Mouse (Mus musculus) MEL (cell line): ENCODE measurements around the gene Nbas. TPM values are rescaled to one million over a fixed set of nuclear protein-coding genes. Genes with fewer than 3 reads are reported as not detected.

Experiments
- DNase-seq: peaks from one replicate; pipeline ENCODE4 v3.0.0; 2011; ENCODE audit warnings: low read depth, low spot score
- H3K27ac ChIP-seq: 2 replicates; pipeline ENCODE4 v1.5.1; 2012; ENCODE audit warnings: low read depth, mild to moderate bottlenecking, control low read depth, low read length, moderate library complexity; ENCODE audit not compliant: control insufficient read depth
- H3K27me3 ChIP-seq, 2 experiments: fragments of 150-350 bp in 1 of 2; sonication (generic) in 1 of 2; 2 replicates each; pipeline ENCODE4 v1.6.1; 2012; ENCODE audit warnings: low read length in 2 of 2, mild to moderate bottlenecking in 2 of 2, improper control_type of control experiment in 1 of 2, moderate library complexity in 1 of 2; ENCODE audit not compliant: insufficient read depth in 2 of 2, control insufficient read depth in 1 of 2
- H3K36me3 ChIP-seq, 2 experiments: 2 replicates each; pipeline ENCODE4 v1.6.1; 2012 to 2014; ENCODE audit warnings: low read length in 2 of 2, improper control_type of control experiment in 1 of 2, inconsistent platforms in 1 of 2, mild to moderate bottlenecking in 1 of 2; ENCODE audit not compliant: insufficient read depth in 2 of 2, control insufficient read depth in 1 of 2
- H3K4me1 ChIP-seq, 2 experiments: fragments of 150-350 bp in 1 of 2; sonication (generic) in 1 of 2; 2 replicates each; pipeline ENCODE4 v1.6.1; 2012; ENCODE audit warnings: low read length in 2 of 2, improper control_type of control experiment in 1 of 2, mild to moderate bottlenecking in 1 of 2; ENCODE audit not compliant: insufficient read depth in 2 of 2, control insufficient read depth in 1 of 2
- H3K4me3 ChIP-seq, 2 experiments: fragments of 150-350 bp in 1 of 2; sonication (generic) in 1 of 2; 2 replicates each; pipeline ENCODE4 v1.5.1; 2012; ENCODE audit warnings: low read depth in 2 of 2, low read length in 2 of 2, mild to moderate bottlenecking in 2 of 2, moderate library complexity in 2 of 2, control low read depth in 1 of 2, improper control_type of control experiment in 1 of 2; ENCODE audit not compliant: control insufficient read depth in 1 of 2, insufficient read depth in 1 of 2
- H3K79me2 ChIP-seq: 2 replicates; pipeline ENCODE4 v1.6.1; 2012; ENCODE audit warnings: mild to moderate bottlenecking, low read length, moderate library complexity; ENCODE audit not compliant: control insufficient read depth, poor library complexity, insufficient read depth
- H3K9ac ChIP-seq: 2 replicates; pipeline ENCODE4 v1.6.1; 2012; ENCODE audit warnings: low read depth, mild to moderate bottlenecking, control low read depth, low read length, moderate library complexity; ENCODE audit not compliant: control insufficient read depth, poor library complexity, severe bottlenecking
- H3K9me3 ChIP-seq: fragments of 150-350 bp; sonication (generic); replicated peaks from 2 replicates; pipeline ENCODE4 v1.6.1; 2012; ENCODE audit warnings: mild to moderate bottlenecking, low read length, improper control_type of control experiment, moderate library complexity; ENCODE audit not compliant: insufficient read depth
- CHD1 ChIP-seq: IDR thresholded peaks from 2 replicates; pipeline ENCODE4 v1.6.1; 2012; ENCODE audit warnings: low read depth, mild to moderate bottlenecking, inconsistent platforms, low read length, improper control_type of control experiment
- CTCF ChIP-seq, 3 experiments: IDR thresholded peaks in 2 of 3; conservative IDR thresholded peaks in 1 of 3; 2 replicates each; pipeline ENCODE4 v1.5.1; 2011 to 2012; ENCODE audit warnings: low read length in 3 of 3, low read depth in 2 of 3, mild to moderate bottlenecking in 2 of 3, improper control_type of control experiment in 1 of 3, inconsistent platforms in 1 of 3, mixed read lengths in 1 of 3, moderate library complexity in 1 of 3; ENCODE audit not compliant: control insufficient read depth in 1 of 3, insufficient read depth in 1 of 3, poor library complexity in 1 of 3, severe bottlenecking in 1 of 3
- ELF1 ChIP-seq: IDR thresholded peaks from 2 replicates; pipeline ENCODE4 v1.6.1; 2014; ENCODE audit warnings: low read depth, mild to moderate bottlenecking, inconsistent platforms, low read length, improper control_type of control experiment, moderate library complexity
- GABPA ChIP-seq: IDR thresholded peaks from 2 replicates; pipeline ENCODE4 v1.6.1; 2012; ENCODE audit warnings: low read depth, mild to moderate bottlenecking, inconsistent platforms, low read length, improper control_type of control experiment, moderate library complexity
- HCFC1 ChIP-seq: IDR thresholded peaks from 2 replicates; pipeline ENCODE4 v1.6.1; 2012; ENCODE audit warnings: low read depth, mild to moderate bottlenecking, inconsistent platforms, low read length, improper control_type of control experiment, moderate library complexity
- KAT2A ChIP-seq: conservative IDR thresholded peaks from 2 replicates; pipeline ENCODE4 v1.6.1; 2012; ENCODE audit warnings: low read depth, low read length, improper control_type of control experiment, inconsistent platforms
- MXI1 ChIP-seq: IDR thresholded peaks from 2 replicates; pipeline ENCODE4 v1.6.1; 2011; ENCODE audit warnings: mild to moderate bottlenecking, low read depth, low read length, improper control_type of control experiment
- MYB ChIP-seq: IDR thresholded peaks from 2 replicates; pipeline ENCODE4 v1.6.1; 2011; ENCODE audit warnings: mild to moderate bottlenecking, low read depth, low read length, improper control_type of control experiment
- MYC ChIP-seq: IDR thresholded peaks from 2 replicates; pipeline ENCODE4 v1.6.1; 2011; ENCODE audit warnings: low read depth, mild to moderate bottlenecking, low read length, improper control_type of control experiment, moderate library complexity
- NELFE ChIP-seq: IDR thresholded peaks from 2 replicates; pipeline ENCODE4 v1.6.1; 2011; ENCODE audit warnings: low read depth, low read length, improper control_type of control experiment
- POLR2AphosphoS5 ChIP-seq: IDR thresholded peaks from 2 replicates; pipeline ENCODE4 v1.6.1; 2012; ENCODE audit warnings: low read depth, borderline replicate concordance, mild to moderate bottlenecking, inconsistent platforms, low read length, moderate library complexity, mixed read lengths
- RAD21 ChIP-seq: IDR thresholded peaks from 2 replicates; pipeline ENCODE4 v1.6.1; 2011; ENCODE audit warnings: mild to moderate bottlenecking, low read depth, low read length, improper control_type of control experiment
- RCOR1 ChIP-seq: IDR thresholded peaks from 2 replicates; pipeline ENCODE4 v1.6.1; 2012; ENCODE audit warnings: low read depth, mild to moderate bottlenecking, inconsistent platforms, low read length, improper control_type of control experiment
- SIN3A ChIP-seq: IDR thresholded peaks from 2 replicates; pipeline ENCODE4 v1.6.1; 2012; ENCODE audit warnings: low read length, improper control_type of control experiment, inconsistent platforms
- SMC3 ChIP-seq: IDR thresholded peaks from 2 replicates; pipeline ENCODE4 v1.6.1; 2011; ENCODE audit warnings: low read depth, low read length, improper control_type of control experiment
- TAL1 ChIP-seq: IDR thresholded peaks from 2 replicates; pipeline ENCODE4 v1.6.1; 2012; ENCODE audit warnings: mild to moderate bottlenecking, inconsistent platforms, low read length, moderate library complexity, mixed read lengths
- TBP ChIP-seq: IDR thresholded peaks from 2 replicates; pipeline ENCODE4 v1.8.0; 2011; ENCODE audit warnings: low read depth, low read length, improper control_type of control experiment
- UBTF ChIP-seq: IDR thresholded peaks from 2 replicates; pipeline ENCODE4 v1.6.1; 2012; ENCODE audit warnings: low read depth, mild to moderate bottlenecking, inconsistent platforms, low read length, improper control_type of control experiment, moderate library complexity, borderline replicate concordance; ENCODE audit not compliant: insufficient read depth
- ZKSCAN1 ChIP-seq: IDR thresholded peaks from 2 replicates; pipeline ENCODE4 v1.6.1; 2012; ENCODE audit warnings: low read depth, mild to moderate bottlenecking, inconsistent platforms, low read length, improper control_type of control experiment, moderate library complexity
- polyA plus RNA-seq, 2 experiments: library from polyadenylated mRNA; stranded (reverse) in 1 of 2; unstranded in 1 of 2; fragments of >175 nt in 1 of 2; fragments of >200 nt in 1 of 2; gene quantifications; 2 replicates each; pipeline versions ENCODE4 v1.2.1 to v1.2.4; 2012; ENCODE audit warnings: low replicate concordance in 2 of 2, low read depth in 1 of 2; ENCODE audit not compliant: insufficient read length in 2 of 2, insufficient read depth in 1 of 2, missing spikeins in 1 of 2
- total RNA-seq: library from RNA; depleted of rRNA; stranded (reverse); fragments of 300-350 nt; gene quantifications from 2 replicates; pipeline ENCODE4 v1.2.3, GENCODE M21; 2012

The Nbas gene
- total and polyA plus RNA-seq, 3 experiments = 24.2 to 25.7 TPM; not detected in 1

- peak; percentile 45 for DNase-seq
- no peaks in the 10 kb centered on the region for H3K27me3 ChIP-seq
- no peaks in the 10 kb centered on the region for H3K4me1 ChIP-seq
- peaks cover 0 to 2% of the 10 kb centered on the region in 2 experiments; a peak in 2 of 4 replicates for H3K36me3 ChIP-seq
- H3K79me2 ChIP-seq = no peaks in the 10 kb centered on the region
- no peak for TF ChIP-seq CHD1
- TF ChIP-seq KAT2A = no peak
- TF ChIP-seq RAD21 = no peak
- TF ChIP-seq SIN3A = 0 out of 2 replicates have a peak, but pooled peaks have one; percentile 18
- TF ChIP-seq SMC3 = no peak
- no peak for TF ChIP-seq CTCF (IDR thresholded peaks at IDR 0.05 in 2 of 3, conservative IDR thresholded peaks at IDR 0.05 in 1 of 3; ENCODE audit: control insufficient read depth in 1 of 3, insufficient read depth in 1 of 3, low read depth in 2 of 3, low read length in 3 of 3, poor library complexity in 1 of 3, severe bottlenecking in 1 of 3)
- peak; percentile 20; the same call in 1 of the 2 replicates for TF ChIP-seq MXI1
- no peak for TF ChIP-seq ELF1
- TF ChIP-seq MYC = no peak
- TF ChIP-seq MYB = no peak
- no peak for TF ChIP-seq HCFC1
- no peak overlapping the region for H3K9ac ChIP-seq
- H3K27ac ChIP-seq = no peak overlapping the region
- H3K9me3 ChIP-seq = no peaks in the 10 kb centered on the region
- no peak overlapping the region for H3K4me3 ChIP-seq
These were observed 249.1 kb downstream of the Nbas start for GRCm38 (mm10) chr12:13518082-13518481.

DNA sequence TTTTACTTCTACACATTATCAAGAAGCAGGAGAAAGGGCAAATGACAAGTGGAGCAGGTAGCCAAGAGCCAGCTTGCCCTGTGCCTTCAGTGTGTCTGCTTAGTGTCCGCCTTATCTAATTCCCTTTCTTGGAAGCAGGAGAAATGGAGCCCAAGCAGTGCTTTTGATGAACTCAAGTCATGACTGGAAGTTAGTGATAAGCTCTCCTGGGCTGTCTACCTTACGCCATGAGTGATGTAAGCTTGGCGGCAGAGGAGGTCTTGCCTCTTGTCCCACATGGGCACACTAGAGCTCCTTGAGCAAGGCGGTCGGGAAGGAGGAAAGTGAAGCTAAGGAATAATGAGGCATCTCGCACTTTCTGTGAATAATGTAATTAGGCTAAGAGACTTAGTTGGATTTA, 250.5 kb downstream of the Nbas start:
- Histone ChIP-seq H3K36me3 (peaks cover 0 to 2% of the 10 kb centered on the region in 2 experiments; a peak in 3 of 4 replicates), H3K27ac (no peak overlapping the region), H3K27me3 (no peaks in the 10 kb centered on the region)
- TF ChIP-seq TBP (no peak), POLR2AphosphoS5 (no peak), RAD21 (no peak)
- TF ChIP-seq, all 39 proteins: peak for 0
- no peak overlapping the region for H3K4me3 ChIP-seq
- H3K9me3 ChIP-seq = no peaks in the 10 kb centered on the region
- DNase-seq = no peak
- no peaks in the 10 kb centered on the region for H3K79me2 ChIP-seq
- no peaks in the 10 kb centered on the region for H3K4me1 ChIP-seq
- H3K9ac ChIP-seq = no peak overlapping the region

DNA sequence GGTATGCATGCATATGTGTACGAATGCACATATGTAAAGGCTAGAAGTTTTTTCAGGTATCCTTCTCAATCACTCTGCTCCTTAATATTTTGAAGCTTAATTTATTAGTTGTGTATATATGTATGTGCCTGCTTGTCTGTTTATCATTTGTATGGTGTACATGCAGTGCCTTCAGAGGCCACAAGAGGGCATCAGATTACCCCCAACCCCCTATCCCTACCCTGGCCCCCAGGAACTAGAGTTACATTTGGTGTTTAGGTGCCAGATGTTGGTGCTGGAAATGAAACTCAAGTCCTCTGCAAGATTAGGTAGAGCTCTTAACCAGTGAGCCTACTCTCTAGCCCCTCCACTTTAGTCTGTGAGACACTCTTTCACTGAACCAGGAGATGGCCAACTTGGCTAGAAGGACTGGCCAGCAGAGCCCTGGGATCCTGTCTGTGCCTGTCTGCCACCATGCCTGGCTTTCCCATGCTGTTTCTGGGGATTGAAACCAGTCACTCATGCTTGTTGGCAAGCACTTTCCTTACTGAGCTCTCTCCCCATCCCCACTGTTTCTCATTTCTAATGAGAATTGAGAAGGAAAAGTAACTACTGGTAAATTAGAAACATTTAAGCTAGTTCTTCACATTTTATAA, 263.9 kb downstream of the Nbas start:
- peak; percentile 68 for TF ChIP-seq SMC3
- no peak for TF ChIP-seq HCFC1
- no peak for TF ChIP-seq RCOR1
- no peak for TF ChIP-seq TAL1
- TF ChIP-seq GABPA = no peak
- no peak for TF ChIP-seq NELFE
- TF ChIP-seq MYB = no peak
- TF ChIP-seq ZKSCAN1 = no peak
- TF ChIP-seq CTCF (IDR thresholded peaks at IDR 0.05 in 2 of 3, conservative IDR thresholded peaks at IDR 0.05 in 1 of 3; ENCODE audit: control insufficient read depth in 1 of 3, insufficient read depth in 1 of 3, low read depth in 2 of 3, low read length in 3 of 3, poor library complexity in 1 of 3, severe bottlenecking in 1 of 3) = peak; percentile 63 to 81 (median 67)
- TF ChIP-seq UBTF = no peak
- TF ChIP-seq RAD21 = peak; percentile 49

More for the DNA sequence above, 263.9 kb downstream of the Nbas start:
- no peaks in the 10 kb centered on the region for H3K27me3 ChIP-seq
- H3K27ac ChIP-seq = no peak overlapping the region
- peaks cover 0 to 1% of the 10 kb centered on the region in 2 experiments; a peak in 1 of 4 replicates for H3K36me3 ChIP-seq
- no peak overlapping the region for H3K9ac ChIP-seq
- no peak overlapping the region for H3K4me3 ChIP-seq
- peak; percentile 43 for DNase-seq
- no peaks in the 10 kb centered on the region; a peak in 1 of 4 replicates for H3K4me1 ChIP-seq
- no peaks in the 10 kb centered on the region for H3K9me3 ChIP-seq
- H3K79me2 ChIP-seq = no peaks in the 10 kb centered on the region
